Mouse (Mus musculus) right cerebral cortex, postnatal 14 days (tissue): Measurements from ENCODE around the gene Fgfr2.
A peak's percentile ranks its signal among the peaks of the same experiment; 100 is the strongest.

ENCODE experiments used
- DNase-seq: peaks from one replicate; pipeline ENCODE4 v3.0.0; 2022

The Fgfr2 gene

DNA sequence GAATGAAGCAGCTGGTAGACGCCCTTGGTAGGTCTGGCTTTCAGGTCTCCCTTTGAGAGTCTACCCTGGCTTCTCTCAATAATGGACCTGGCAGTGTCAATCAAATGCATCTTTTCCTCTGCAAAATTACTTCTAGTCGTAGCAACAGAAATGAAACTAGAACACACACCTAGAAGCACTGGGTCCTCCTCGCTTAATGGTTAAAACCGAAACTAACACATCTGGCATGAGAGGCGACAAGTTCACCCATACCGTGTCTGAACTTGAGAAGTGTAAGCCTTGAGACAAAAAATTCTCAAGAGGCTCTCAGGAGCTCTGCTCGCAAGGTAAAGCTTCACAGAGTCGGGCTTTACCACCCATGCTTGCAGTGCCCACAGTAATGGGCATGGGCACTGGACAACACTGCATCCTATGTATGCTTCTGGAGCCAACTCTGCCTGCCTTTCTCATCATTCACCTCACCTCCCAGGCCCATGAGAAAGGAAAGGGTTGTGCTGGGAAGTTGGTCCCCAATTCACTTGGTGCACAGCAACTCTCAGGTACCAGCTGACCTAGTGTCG is 2295.2 kb downstream of the Fgfr2 start:
- no peak for DNase-seq

DNA sequence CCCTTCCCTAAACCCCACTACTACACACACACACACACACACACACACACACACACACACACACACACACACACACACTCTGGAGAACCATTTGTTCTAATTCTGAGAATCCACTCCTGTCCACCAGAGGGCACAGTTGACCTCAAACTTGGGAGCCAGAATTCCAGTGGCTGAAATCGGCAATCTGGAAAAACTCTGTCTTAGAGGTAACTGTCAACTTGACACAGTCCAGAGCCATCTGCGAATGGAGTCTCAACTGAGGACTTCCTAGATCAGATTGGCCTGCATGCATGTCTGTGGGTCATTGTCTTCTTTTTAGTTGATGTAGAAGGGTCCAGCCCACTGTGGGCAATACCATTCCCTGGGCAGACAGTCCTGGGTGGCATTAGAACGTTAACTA is 2295.7 kb downstream of the Fgfr2 start:
- DNase-seq, result peak; percentile 49

DNA sequence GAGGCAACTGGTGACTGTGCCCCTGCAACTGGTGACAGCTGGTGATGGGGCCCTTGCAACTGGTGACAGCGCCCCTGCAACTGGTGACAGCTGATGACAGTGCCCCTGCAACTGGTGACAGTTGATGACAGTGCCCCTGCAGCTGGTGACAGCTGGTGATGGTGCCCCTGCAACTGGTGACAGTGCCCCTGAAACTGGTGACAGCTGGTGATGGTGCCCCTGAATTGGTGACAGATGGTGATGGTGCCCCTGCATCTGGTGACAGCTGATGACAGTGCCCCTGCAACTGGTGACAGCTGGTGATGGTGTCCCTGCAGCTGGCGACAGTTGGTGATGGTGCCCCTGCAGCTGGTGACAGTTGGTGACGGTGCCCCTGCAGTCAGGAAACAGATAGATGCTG is 2296.8 kb downstream of the Fgfr2 start:
- no peak for DNase-seq

DNA sequence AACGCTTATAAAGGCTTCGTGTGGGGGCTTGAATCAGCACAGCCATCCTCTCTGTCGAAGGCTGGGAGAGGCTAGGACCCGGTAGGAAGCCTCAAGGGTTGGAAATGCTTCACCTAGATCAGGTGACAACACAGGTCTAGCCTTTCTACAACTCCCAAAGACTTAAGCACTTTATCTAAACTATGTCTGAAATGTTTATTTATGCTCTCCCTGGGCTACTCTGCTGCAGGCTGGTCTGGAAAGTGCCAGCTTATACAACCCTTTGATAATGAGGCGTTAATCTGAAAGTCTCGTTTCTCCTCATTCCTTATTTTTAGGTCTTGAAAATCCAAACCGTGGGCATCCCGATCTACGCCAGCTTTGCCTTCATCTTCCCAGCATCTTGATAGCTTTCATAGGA is 2299.2 kb downstream of the Fgfr2 start:
- no peak for DNase-seq

DNA sequence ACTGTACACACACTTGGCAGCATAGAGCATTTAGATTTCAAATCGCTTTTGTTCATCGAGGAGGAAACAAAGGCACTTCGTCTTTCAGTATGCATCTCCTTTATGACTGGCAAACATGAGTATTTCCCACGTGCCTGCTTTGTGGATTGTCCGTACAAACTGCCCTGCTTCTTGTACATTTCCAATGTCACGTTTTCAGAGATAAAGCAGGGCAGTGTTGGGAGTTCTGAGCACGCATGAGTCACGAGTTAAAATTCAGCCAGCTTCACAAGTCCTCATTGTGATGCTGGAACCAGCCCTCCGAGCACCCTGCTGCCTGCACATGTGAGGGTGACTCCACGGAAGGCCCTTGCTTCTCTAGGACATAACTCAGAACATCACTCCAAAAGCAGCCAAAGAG is 2303.5 kb downstream of the Fgfr2 start:
- DNase-seq, result no peak

DNA sequence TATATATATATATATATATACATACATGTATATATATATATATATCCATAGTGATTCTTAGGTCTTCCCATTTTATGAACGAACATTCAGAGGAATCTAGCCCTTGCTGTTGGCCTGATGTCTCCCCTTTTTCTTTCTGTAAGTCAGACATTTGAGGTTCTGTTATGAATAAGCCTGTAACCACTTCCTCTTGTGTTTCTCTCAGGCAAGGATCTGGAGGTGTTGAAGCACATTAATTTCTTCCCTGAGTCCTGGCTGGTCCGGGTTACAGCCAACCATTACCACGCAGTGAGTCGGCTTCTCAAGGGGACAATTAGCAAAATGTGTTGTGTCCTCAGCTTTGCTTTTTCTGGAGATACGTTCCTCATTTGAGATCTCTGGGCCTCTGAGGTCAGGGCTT is 2304.3 kb downstream of the Fgfr2 start:
- DNase-seq, result no peak

DNA sequence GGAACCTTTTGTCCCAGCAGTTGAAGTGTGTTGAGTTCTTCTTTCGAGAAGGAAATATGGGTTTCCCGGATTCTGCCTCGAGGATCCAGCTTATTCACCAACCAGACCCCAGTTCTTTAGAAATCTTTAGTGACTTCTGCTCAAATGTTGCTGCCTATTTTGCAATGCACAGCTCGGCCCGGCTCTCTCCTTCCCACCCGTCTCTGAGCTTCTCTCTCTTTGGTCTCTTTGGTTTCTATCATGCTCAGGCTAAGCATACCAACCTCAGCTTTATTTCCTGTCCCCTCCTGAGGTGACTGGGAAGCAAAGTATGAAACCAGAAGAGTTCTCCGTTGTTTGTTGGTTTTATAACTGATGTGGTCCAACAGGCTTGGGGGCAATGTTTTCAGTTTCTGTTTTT is 2306.9 kb downstream of the Fgfr2 start:
- DNase-seq, result no peak

DNA sequence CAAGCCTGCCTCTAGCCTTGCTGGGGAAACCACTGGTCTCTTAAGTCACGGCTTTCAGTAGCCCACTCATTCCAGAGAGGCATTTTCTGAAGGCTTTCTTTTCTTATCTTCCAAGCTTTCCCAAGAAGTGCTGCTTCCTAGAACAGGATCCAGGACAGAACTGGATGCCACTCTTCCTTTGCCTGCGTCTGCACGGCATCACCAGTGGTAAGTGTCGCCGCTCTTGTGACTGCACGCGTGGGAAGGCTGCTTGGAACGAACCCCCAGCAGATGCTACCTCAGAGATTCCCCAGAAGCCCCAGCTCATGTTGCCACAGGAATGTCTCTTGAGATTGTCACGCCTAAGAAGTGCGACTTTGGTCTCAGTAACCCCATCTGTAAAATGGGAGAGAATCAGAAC is 2307.5 kb downstream of the Fgfr2 start:
- peak; percentile 23 for DNase-seq

DNA sequence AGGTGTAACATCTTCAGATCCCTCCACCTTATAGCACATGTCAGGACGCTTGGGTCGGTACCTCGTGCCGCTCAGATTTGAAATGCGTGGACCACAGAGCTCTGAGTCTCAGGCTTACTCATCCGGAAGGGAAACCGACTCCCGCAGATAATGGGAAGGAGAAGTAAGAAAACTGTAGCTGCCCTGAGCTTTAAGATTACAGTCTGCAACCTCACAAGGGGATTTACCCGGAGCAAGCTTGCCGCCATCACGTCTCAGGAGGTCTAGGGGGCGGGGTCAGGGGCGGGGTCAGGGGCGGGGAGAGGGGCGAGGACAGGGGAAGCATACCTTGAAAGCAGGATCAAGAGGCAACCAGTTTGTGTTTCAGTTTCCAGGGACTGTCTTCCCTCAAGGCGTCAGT is 2310.7 kb downstream of the Fgfr2 start:
- no peak for DNase-seq

DNA sequence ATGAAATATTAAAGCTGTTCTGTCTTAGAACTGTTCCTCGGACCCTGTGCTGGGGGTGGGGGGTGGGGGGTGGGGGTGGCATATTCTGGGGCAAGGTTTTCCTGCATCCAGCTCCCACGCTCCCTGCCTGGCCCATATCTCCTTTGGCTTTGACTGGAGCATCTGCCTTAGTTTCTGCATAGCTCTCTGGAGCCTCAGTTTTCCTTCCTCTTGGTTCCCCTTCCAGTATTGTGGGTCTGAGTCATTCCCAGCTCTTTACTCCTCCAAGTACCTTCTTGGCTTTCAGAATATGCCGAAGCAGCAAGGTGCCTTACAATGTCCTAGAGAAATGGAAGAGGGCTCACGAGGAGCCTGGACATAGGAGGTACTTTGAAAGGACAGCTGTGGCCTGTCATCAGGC is 2312.9 kb downstream of the Fgfr2 start:
- no peak for DNase-seq

DNA sequence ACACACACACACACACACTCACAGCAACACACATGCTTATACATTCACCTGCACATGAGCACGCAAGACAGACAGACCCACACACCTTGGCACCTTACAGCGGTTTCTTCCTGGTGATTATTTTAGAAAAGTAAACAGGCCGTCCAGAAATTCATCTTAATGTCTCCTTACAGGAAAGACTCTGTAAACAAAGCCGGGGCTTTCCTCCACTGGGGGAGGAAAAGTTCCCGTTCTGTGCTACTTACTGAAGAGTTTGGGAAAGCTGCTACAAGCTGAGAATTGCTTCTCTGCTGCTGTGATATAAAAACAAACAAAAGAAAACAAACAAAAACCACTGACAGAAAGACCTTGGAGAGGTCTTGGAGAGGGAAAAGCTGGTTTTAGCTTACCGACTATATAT is 2314.5 kb downstream of the Fgfr2 start:
- DNase-seq, result no peak

DNA sequence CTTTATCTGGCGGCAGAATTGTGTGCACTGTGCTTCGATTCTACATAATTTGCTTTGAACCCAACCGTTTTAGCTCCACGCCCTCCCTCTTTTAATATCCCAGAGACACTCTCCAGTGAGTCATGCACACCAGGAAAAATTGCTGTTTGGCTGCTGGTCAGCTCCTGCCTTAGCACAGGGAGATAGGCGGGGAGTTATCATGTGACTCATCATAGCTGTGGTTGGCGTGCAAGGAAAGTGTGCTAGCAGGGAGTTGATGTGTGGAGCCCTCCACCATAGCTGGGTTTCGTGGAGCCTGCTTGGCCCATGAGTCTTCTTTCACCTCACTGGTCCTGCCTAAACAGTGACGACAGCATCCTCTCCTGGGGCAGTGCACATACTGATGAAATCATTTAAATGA is 2315.4 kb downstream of the Fgfr2 start:
- peak; percentile 31 for DNase-seq

DNA sequence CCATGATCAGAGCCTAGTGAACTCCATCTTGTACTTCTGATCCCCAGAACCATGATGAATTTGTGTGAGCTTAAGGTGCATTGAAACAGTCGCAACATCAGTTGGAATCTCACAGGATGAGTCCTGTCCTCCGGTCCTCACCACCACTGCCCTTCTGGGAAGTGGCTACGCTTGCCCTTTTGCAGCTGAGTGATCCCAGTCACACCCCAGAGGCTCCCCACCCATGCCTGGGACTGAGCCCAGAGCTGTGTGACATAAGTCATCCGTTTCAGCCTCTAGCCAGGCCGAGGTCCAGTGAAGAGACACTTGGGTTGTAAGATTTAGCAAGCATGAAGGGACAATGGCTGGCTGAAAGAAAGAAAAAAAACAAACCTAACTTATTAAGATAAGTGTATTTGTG is 2318.2 kb downstream of the Fgfr2 start:
- DNase-seq, result no peak

DNA sequence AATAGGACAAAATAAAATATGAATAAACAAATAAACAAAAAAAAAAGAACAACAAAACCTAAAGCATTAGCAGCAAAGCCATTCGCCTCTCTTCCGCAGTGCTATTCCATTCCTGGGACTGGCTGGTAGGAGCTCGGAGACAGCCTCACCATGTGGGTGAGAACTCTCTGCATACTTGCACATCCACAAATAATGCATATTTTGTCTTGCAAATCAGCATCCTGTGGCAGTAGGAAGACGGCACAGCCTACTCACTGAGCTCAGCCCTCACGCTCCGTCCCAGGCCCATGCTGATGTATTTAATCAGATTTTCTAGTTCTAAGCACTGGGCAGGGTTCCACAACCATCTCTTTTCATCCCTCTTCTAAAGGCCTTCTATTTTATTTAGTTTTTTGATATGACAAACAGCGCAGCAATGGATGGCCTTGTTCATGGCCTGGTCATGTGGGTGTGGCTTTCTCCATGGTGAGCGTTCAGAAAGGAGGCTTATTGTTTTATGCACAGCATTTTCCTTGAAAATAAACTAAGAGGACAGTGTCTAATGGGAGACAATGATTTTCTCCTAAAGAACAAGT is 2319.8 kb downstream of the Fgfr2 start:
- DNase-seq, result no peak

DNA sequence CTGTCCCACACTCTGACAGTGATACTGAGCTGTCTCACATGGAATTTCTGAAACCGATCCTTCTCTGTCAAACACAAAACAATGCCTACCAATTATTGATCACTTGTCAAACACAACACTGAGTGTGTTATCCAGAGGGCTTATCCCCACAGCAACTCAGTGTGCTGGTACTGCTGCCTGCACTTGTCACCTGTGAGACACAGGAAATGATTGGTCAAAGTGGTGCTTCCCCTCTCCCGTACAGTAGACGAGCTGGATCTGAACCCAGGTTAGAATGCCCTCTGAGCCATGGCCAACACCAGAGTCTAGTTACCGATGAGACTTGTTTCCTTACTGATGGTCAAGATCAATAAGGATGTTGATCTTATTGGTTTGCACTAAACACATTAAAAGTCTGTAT is 2321.3 kb downstream of the Fgfr2 start:
- DNase-seq, result no peak

DNA sequence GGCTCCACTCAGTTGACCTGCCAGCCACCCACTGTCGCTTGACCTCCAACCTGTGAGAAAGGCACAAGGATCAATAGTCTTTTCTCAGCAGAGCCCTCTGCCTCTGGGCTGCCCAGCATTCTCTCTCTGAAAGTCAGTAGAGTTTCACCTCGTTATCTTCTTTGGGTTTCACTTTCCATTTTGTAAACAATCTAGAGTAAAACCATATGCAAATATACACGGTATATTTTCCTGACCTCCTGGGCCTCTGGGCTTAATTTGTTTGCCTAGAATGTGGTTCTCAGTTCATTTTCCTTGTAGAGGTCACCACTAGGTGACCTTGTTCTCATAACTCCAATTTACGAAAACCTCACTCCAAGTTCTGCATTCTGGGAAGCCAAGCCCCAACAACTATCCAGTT is 2322.5 kb downstream of the Fgfr2 start:
- no peak for DNase-seq

DNA sequence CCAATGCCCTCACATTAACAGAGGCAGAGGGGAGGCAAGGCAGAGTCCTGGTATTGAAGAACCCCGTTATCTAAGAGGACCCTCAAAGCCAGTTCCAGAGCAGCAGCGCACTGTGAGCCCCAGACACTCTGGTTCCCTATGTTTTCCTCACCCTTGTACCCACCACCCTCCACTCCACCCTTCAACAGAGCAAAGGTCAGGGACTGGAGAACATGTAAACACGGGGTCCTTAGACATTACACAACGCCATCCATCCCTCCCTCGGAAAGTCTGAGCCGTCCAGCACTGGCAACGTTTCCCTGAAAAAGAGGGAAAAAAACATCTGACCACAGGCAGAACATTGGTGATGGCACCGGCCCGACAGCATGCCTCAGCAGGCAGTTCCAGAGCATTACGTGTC is 2323.7 kb downstream of the Fgfr2 start:
- no peak for DNase-seq

DNA sequence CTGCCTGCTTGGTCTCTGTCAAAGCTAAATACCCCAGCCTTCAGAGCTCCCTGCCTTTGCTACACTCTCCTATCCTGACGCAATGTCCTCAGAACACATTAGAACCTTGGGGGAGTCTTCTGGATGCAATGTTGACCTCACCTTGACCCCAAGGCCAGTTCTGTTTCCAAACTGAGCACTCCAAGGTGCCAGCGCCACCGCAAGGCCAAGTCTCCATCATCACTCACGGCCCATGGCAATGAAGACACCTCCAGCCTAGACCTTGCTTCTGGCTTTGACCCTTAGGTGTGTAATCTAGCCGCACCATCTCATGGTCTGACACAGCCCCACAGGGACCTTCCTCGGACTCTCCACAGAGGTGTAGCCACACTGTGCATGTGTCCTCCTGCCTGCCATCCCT is 2325.6 kb downstream of the Fgfr2 start:
- no peak for DNase-seq

DNA sequence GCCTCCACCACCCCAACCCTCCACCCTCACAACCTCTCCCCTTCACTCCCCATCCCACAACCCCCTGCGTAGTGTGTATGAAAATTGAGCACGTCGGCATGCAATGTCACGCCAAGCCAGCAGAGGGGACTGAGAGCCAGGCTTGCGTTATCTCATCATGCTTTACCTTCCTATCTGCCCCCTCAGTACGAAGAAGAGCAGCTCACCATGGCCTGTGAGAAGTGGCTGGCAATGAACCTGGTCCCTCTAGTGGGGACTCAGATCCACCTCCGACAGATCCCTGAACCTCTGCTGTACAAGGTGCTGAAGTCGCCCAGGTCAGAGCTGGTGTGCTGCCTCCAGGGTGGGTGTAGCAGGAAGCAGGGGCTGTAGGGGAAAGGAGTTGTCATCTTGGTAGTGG is 2326.4 kb downstream of the Fgfr2 start:
- no peak for DNase-seq

DNA sequence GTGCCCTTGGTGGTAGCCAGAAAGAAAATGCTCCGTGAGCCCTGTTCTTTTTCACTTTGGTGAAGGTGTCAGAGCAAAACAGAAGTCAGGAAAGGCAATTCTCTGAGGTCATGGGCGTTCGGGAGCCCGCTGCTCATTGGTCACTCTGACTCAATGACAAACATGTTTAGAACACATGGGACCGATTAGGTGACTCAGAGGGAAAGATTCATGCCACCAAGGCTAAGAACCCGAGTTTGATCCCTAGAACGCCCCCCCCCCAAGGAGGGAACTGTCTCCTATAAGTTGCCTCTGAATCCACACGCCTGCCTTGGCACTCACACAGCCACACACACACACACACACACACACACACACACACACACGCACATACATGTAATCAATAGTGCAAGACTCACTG is 2329.5 kb downstream of the Fgfr2 start:
- DNase-seq, result no peak

DNA sequence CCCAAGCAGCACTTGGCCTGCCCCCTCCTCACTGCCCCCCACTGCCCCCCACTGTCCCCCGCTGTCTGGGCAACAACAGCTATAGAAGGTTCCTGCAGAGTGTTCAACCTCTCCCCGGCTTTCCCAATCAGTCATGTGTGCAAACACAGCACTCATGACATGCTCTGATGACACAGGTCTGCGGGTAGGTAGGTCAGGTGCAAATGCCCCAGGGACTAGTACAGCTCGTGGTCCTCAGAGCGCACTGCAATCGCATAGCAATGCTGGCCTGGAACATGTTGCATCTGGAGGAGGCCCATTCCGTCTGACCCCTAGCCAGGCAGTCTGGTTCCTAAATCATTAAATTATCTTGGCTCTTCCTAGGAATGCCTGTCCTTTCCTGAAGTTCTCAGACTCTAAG is 2333.7 kb downstream of the Fgfr2 start:
- DNase-seq, result no peak

DNA sequence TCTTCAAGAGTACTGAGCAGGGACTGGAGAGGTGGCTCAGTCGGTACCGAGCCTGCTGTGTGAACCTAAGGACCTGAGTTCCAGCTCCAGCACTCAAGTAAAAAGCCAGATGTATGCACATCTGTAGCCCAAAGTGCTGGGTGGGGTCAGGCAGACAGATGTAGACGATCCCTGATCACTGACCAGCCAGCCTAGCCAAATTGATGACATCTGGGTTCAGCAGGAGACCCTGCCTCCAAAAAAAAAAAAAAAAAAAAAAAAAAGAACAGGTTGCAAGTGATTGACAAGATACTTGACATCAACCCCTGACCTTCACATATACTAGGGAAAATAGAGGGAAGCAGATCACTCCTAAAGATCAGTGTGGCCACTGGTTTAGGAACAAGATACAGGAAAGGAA is 2334.2 kb downstream of the Fgfr2 start:
- DNase-seq, result no peak

DNA sequence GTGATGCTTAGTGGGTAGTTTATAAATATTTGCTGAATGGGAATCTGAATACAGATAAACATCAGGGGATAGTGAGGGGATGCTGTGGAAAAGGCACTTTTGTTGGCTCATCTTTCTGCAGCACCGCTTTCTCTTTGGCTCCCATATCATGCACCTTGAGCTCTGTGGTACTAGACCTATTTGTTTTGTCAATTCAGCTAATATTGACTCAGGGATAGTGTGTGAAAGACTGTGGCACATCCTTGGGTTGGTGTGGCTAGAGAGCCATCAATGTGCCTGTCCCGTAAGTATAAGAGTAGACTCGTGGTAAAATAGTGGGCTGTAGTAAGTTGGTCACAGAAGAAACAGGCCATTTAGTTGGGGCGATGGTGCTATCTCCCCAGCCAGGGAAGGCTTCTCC is 2335.6 kb downstream of the Fgfr2 start:
- no peak for DNase-seq

DNA sequence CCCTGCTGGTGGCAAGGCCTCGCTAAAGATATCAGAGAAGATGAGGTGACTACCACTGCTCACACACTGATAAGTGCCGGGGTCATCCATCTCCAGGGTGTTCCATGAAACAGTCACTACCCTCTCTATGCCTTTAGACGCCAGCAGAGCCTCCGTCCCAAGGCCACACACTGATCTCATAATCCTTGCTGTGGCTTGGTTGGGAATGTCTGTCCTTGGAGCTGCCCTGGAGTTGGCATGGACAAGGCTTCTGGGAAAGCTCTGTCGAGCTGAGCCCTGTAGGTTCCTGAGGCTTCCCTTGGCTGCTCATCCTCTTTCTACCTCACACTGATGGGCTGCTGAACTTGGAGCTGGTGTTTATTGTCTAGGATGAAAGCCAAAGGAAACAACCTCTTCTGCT is 2336.4 kb downstream of the Fgfr2 start:
- DNase-seq, result no peak

DNA sequence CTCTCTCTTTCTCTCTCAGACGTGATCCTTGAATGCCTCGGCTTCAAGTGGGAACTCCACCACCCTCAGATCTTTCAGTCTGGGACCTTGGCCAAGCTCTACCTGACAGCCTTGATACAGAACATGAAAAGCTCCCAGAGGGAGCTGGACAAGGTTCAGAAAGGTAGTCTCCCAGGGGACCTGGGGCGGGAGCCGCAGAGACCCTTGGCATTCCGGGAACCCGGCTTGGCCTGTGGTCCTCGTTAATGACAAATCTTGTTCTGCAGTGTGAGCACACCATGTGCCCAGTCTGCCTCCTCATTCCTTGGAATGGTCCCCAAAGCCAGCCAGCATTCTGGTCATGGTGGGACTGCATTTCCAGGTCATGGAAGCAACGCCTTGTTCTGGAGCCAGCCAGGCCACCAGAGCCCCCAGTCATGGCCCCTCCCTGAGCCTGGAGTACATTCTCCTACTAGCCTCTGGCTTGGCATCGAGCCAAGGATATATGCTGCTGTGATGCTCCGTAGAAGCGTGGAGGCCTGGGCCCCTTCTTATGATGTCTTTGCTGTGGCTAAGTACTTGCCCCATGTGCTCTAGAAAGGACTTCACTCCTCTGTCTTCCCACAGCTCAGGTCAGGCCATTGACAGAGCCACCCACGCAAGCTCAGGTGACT is 2337.1 kb downstream of the Fgfr2 start:
- DNase-seq, result no peak
